Mouse (Mus musculus): ENCODE results near the gene Ephb6. TPM values are rescaled to one million over a fixed set of nuclear protein-coding genes. Genes with fewer than 3 reads are reported as not detected.
"Not testable (repeated sequence)": the region's sequence is repeated elsewhere in the genome, so short reads cannot be mapped to it uniquely, and the experiment has no call there.

Gene Ephb6
- polyA plus RNA-seq (2015; fragmentation: Nextera tagmentation; extraction: Ambion mirVana) = 37.7 and 39.4 TPM in 2 replicates

DNA sequence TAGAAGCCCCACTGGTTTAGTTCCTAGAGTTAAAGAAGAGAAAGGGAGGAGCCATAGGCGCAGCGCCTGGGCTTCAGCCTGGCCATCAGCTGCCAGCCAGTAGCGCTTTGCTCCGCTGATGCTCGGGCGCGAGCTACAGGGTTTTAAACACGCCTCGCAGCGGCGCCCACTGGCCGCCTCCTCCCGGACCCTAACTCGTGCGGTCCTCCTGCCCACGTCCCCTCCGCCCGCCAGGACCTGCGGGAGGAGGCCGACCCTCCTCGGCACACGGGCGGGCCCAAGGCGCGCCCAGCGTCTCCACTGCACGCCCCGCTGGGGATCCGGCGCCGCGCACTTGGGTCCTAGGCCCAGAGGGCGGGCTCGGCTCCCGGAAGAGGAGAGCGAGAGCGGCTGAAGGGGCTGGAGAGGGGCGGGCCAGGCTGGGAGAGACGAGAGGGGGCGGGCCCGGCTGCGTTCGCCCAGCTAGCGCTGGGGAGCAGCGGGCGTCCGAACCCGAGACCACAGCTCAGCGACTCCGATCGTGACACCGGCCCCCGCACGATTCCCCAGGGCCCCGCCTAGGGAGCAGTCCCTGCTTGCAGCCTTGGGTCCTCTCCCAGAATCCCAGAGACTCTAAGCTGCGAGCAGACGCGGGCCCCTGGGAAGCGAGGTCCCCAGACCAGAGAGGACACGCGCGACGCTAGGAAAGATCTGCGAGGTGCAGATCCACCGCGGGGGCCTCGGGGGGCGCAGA lies at the start of gene Ephb6:
Ephb6 (plus strand) TSS at position 422 of the 733 bp plus-strand sequence.
- Histone ChIP-seq H3K36me3 (ENCODE audit: control insufficient read depth, insufficient read depth) (no peaks in the 10 kb centered on the region), H3K27ac (ENCODE audit: low read length) (peak within 1 kb of the TSS; percentile 95), H3K4me1 (replicated peaks; ENCODE audit: control insufficient read depth, insufficient read depth, low read length) (peaks cover 18% of the 10 kb centered on the region), H3K4me2 (ENCODE audit: low read length) (peak within 1 kb of the TSS; percentile 69), H3K27me3 (replicated peaks; ENCODE audit: control insufficient read depth, insufficient read depth, low read length) (no peaks in the 10 kb centered on the region), H3K9ac (replicated peaks; ENCODE audit: low read depth, low read length) (peak within 1 kb of the TSS; percentile 88), H3K9me3 (ENCODE audit: control insufficient read depth, low read length) (no peaks in the 10 kb centered on the region), H3K4me3 (replicated peaks; ENCODE audit: low read length) (peak within 1 kb of the TSS; percentile 86)
- WGBS = under 1% methylated on average over 68 of the region's 68 CpGs
- peak; percentile 92 for ATAC-seq

DNA sequence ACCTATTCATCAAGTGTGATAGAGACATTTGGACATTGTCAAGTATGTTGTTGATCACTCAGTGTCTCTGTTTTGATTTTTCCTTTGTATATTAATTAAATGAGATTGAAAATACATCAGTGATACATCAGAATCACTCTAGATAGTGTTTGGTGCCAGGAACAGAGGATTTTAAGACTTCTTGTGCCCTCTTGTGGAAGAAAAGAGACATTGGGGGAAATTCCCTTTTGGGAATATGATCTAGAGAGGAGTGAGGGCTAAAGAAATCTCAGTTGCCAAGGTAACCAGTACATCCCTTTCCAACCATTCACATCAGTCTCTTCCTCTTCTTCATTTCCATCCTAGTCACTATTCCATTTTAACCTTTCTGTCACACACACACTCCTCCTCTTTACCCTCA lies 48.9 kb upstream of the Ephb6 start:
- Histone ChIP-seq H3K9me3 (ENCODE audit: control insufficient read depth, low read length) (no peaks in the 10 kb centered on the region), H3K27me3 (replicated peaks; ENCODE audit: control insufficient read depth, insufficient read depth, low read length) (no peaks in the 10 kb centered on the region), H3K4me1 (replicated peaks; ENCODE audit: control insufficient read depth, insufficient read depth, low read length) (no peaks in the 10 kb centered on the region), H3K27ac (ENCODE audit: low read length) (no peak overlapping the region), H3K4me2 (ENCODE audit: low read length) (no peak overlapping the region), H3K9ac (replicated peaks; ENCODE audit: low read depth, low read length) (no peak overlapping the region), H3K36me3 (ENCODE audit: control insufficient read depth, insufficient read depth) (no peaks in the 10 kb centered on the region), H3K4me3 (replicated peaks; ENCODE audit: low read length) (no peak overlapping the region)
- ATAC-seq = peak; percentile 73

DNA sequence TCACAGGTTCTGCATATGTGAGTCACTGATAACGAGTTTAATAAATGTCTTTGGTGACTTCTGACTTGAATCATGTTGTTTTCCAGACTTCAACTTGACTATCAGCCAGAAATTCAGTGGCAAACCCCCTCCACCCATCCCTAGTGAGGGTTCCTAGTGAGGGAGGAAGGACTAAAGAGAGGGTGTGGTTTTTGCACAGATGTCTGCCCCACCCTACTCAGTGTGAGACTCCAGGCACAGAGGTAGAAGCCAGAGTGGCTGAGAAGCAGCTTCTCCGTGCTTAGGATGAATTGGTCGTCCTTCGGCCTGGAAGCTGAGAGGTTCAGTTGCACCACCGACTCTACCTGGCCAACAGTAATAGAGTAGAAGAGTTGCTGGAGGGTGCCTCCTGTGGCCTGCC lies 47.8 kb upstream of the Ephb6 start:
- Histone ChIP-seq H3K9ac (replicated peaks; ENCODE audit: low read depth, low read length) (no peak overlapping the region), H3K4me1 (replicated peaks; ENCODE audit: control insufficient read depth, insufficient read depth, low read length) (no peaks in the 10 kb centered on the region), H3K36me3 (ENCODE audit: control insufficient read depth, insufficient read depth) (no peaks in the 10 kb centered on the region), H3K9me3 (ENCODE audit: control insufficient read depth, low read length) (no peaks in the 10 kb centered on the region), H3K27ac (ENCODE audit: low read length) (no peak overlapping the region), H3K4me3 (replicated peaks; ENCODE audit: low read length) (no peak overlapping the region), H3K27me3 (replicated peaks; ENCODE audit: control insufficient read depth, insufficient read depth, low read length) (no peaks in the 10 kb centered on the region), H3K4me2 (ENCODE audit: low read length) (no peak overlapping the region)
- ATAC-seq = no peak
- 85% methylated on average over 5 of the region's 5 CpGs for WGBS

DNA sequence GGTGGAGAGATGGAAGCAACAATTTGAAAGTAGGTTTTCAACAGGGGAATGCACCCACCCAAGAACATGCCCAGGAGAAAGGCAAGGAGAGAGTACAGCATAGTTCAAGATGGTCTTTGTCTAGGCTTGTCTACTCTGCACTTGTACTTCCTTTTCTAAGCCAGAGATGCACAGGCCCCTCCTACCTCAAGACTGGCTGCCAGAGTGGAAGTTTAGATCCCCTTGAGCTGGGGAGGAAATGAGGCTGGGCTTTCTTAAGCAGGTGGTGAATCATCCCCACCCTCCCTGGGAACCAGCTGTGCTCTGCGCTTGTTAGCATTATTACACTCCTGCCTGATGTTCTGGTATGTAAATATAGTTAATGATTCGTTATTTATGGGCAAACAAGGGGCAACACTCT lies 47.0 kb upstream of the Ephb6 start:
- H3K4me2 ChIP-seq (ENCODE audit: low read length) = no peak overlapping the region
- H3K27me3 ChIP-seq (replicated peaks; ENCODE audit: control insufficient read depth, insufficient read depth, low read length) = no peaks in the 10 kb centered on the region
- 71% methylated on average over 2 of the region's 2 CpGs for WGBS
- no peak overlapping the region for H3K27ac ChIP-seq (ENCODE audit: low read length)
- H3K4me1 ChIP-seq (replicated peaks; ENCODE audit: control insufficient read depth, insufficient read depth, low read length) = no peaks in the 10 kb centered on the region
- H3K4me3 ChIP-seq (replicated peaks; ENCODE audit: low read length) = no peak overlapping the region
- H3K36me3 ChIP-seq (ENCODE audit: control insufficient read depth, insufficient read depth) = no peaks in the 10 kb centered on the region
- H3K9ac ChIP-seq (replicated peaks; ENCODE audit: low read depth, low read length) = no peak overlapping the region
- H3K9me3 ChIP-seq (ENCODE audit: control insufficient read depth, low read length) = no peaks in the 10 kb centered on the region
- no peak for ATAC-seq

DNA sequence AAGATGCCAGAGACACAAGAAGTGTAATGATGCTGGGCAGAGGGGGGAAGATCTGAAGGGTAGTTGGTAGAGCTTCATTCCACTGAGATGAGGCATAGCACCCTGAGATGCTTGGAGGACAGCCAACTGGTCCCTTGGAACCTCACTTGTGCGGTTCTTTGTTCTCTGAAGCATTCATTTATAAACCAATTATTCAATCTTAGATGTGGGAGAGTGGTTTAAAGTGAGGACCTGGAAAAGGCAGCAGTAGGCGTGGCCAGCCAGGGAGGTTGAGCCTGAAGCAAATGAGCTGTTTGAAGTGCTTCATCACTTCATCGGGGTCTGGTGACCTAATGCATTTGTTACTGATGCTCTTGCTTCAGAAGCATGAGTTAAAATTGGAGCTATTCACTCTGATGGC lies 46.0 kb upstream of the Ephb6 start:
- H3K27me3 ChIP-seq (replicated peaks; ENCODE audit: control insufficient read depth, insufficient read depth, low read length) = no peaks in the 10 kb centered on the region
- H3K9me3 ChIP-seq (ENCODE audit: control insufficient read depth, low read length) = no peaks in the 10 kb centered on the region
- no peak overlapping the region for H3K9ac ChIP-seq (replicated peaks; ENCODE audit: low read depth, low read length)
- no peak overlapping the region for H3K4me3 ChIP-seq (replicated peaks; ENCODE audit: low read length)
- H3K4me2 ChIP-seq (ENCODE audit: low read length) = no peak overlapping the region
- no peaks in the 10 kb centered on the region for H3K4me1 ChIP-seq (replicated peaks; ENCODE audit: control insufficient read depth, insufficient read depth, low read length)
- WGBS = 25% methylated on average over 3 of the region's 3 CpGs
- no peak for ATAC-seq
- H3K36me3 ChIP-seq (ENCODE audit: control insufficient read depth, insufficient read depth) = no peaks in the 10 kb centered on the region
- H3K27ac ChIP-seq (ENCODE audit: low read length) = no peak overlapping the region

DNA sequence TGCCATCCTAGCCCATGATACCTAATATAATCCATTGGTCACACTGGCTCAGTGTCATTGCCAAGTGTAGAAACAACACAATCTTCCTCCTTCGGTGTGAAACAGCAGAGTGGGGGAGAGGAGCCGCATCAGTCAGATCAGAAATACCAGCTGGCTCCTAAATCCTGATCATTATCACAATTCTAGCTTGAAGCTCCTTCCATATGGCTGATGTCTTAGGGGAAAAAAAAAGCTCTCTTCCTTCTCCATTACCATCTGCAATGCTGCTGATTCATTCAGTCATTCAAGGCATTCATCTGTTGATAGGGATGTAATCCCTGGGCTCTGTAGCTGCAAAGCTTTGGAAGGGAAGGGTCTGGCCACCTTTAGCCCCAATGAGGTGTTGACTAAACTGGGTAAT lies 45.0 kb upstream of the Ephb6 start:
- 59% methylated on average over 2 of the region's 2 CpGs for WGBS
- Histone ChIP-seq H3K27ac (ENCODE audit: low read length) (no peak overlapping the region), H3K9ac (replicated peaks; ENCODE audit: low read depth, low read length) (no peak overlapping the region), H3K4me1 (replicated peaks; ENCODE audit: control insufficient read depth, insufficient read depth, low read length) (no peaks in the 10 kb centered on the region), H3K36me3 (ENCODE audit: control insufficient read depth, insufficient read depth) (no peaks in the 10 kb centered on the region), H3K27me3 (replicated peaks; ENCODE audit: control insufficient read depth, insufficient read depth, low read length) (no peaks in the 10 kb centered on the region), H3K4me2 (ENCODE audit: low read length) (no peak overlapping the region), H3K4me3 (replicated peaks; ENCODE audit: low read length) (no peak overlapping the region), H3K9me3 (ENCODE audit: control insufficient read depth, low read length) (no peaks in the 10 kb centered on the region)
- no peak; the same call in 1 of the 2 replicates for ATAC-seq

DNA sequence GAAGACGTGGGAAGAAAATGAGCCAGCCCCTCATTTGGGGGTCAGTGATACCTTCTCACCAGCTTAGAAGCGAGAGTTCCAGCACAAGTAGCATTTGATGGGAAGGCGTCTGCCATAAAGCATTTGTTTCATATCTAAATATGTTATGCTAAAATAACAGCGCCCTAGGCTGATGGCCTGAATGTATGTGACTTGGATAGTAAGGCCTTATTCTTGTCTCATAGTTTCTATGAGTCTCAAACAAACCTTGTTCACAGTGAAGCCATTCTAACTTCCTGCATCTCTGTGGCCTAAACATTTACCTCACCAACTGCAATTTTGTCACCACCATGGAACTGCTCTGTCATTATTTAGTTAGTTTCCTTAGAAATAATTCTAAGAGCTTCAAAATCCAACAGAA lies 42.7 kb upstream of the Ephb6 start:
- Histone ChIP-seq H3K4me2 (ENCODE audit: low read length) (peak overlapping the region; percentile 22), H3K9me3 (ENCODE audit: control insufficient read depth, low read length) (no peaks in the 10 kb centered on the region), H3K4me1 (replicated peaks; ENCODE audit: control insufficient read depth, insufficient read depth, low read length) (no peaks in the 10 kb centered on the region), H3K27ac (ENCODE audit: low read length) (no peak overlapping the region), H3K36me3 (ENCODE audit: control insufficient read depth, insufficient read depth) (no peaks in the 10 kb centered on the region), H3K9ac (replicated peaks; ENCODE audit: low read depth, low read length) (no peak overlapping the region), H3K4me3 (replicated peaks; ENCODE audit: low read length) (peak overlapping the region; percentile 36), H3K27me3 (replicated peaks; ENCODE audit: control insufficient read depth, insufficient read depth, low read length) (no peaks in the 10 kb centered on the region)
- 91% methylated on average over 4 of the region's 4 CpGs for WGBS
- ATAC-seq = peak; percentile 37; the same call in 1 of the 2 replicates

DNA sequence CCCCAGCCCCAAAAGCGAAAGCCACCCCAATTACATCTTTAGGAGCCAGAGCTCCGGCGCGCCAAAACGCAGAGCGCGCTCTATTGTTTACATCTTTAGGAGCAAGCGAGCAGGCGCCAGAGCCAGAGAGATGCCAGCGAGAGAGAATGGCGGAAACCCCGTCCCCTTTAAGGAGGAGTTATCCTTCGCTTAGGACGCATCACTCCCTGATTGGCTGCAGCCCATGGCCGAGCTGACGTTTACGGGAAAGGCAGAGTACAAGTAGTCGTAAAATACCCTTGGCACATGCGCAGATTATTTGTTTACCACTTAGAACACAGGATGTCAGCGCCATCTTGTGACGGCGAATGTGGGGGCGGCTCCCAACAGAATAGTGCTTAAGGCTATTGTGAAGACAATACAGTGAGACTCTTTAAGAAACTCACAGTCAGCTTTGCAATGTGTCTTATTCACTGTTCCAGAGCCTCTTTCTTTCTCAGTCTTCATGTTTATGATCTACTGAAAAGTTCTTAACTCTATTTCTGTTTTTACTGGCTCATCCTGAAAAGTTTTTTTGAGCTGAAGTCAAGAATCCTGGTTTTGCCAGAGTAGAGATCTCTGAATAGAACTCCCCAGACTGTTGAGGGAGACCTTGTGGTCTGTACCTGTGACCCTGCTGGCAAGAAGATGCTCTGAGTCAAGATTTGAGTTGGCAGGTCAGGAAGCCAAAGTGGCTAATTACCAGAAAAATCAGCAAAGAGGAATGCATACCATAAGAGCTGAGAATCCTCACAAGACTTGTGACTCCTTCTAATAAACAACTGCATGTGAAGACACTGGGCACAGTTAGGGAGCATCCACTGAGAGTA lies 42.0 kb upstream of the Ephb6 start:
- H3K9me3 ChIP-seq (ENCODE audit: control insufficient read depth, low read length); H3K27me3 ChIP-seq (replicated peaks; ENCODE audit: control insufficient read depth, insufficient read depth, low read length); H3K27ac ChIP-seq (ENCODE audit: low read length); H3K4me1 ChIP-seq (replicated peaks; ENCODE audit: control insufficient read depth, insufficient read depth, low read length); H3K4me2 ChIP-seq (ENCODE audit: low read length); H3K36me3 ChIP-seq (ENCODE audit: control insufficient read depth, insufficient read depth); H3K9ac ChIP-seq (replicated peaks; ENCODE audit: low read depth, low read length): not testable (repeated sequence)
- WGBS = 36% methylated on average over 4 of the region's 23 CpGs
- peak overlapping the region; percentile 36 for H3K4me3 ChIP-seq (replicated peaks; ENCODE audit: low read length)
- peak; percentile 70 for ATAC-seq

DNA sequence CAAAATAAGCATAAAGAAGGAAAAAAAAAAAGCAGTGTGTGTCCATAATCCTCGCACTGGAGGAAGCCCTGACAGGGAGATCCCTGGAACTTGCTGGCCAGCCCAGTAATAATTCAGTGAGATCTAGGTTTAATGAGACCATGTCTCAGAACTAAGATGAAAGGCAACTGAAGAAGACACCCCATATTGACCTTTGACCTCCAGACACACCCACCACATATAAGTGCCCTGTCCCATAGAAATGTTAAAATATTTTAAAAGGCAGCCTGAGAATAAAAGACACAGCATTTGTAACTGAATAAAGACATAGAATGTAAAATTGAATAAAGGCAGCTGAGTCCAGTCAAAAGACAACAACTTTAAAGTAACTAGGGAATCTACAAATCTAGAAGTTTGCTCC lies 40.0 kb upstream of the Ephb6 start:
- WGBS = 87% methylated on average over 1 of the region's 1 CpGs
- H3K36me3 ChIP-seq (ENCODE audit: control insufficient read depth, insufficient read depth) = no peaks in the 10 kb centered on the region
- H3K27ac ChIP-seq (ENCODE audit: low read length) = no peak overlapping the region
- no peak for ATAC-seq
- H3K4me2 ChIP-seq (ENCODE audit: low read length) = no peak overlapping the region
- no peaks in the 10 kb centered on the region for H3K27me3 ChIP-seq (replicated peaks; ENCODE audit: control insufficient read depth, insufficient read depth, low read length)
- H3K9ac ChIP-seq (replicated peaks; ENCODE audit: low read depth, low read length) = no peak overlapping the region
- H3K4me3 ChIP-seq (replicated peaks; ENCODE audit: low read length) = no peak overlapping the region
- H3K9me3 ChIP-seq (ENCODE audit: control insufficient read depth, low read length) = no peaks in the 10 kb centered on the region
- no peaks in the 10 kb centered on the region for H3K4me1 ChIP-seq (replicated peaks; ENCODE audit: control insufficient read depth, insufficient read depth, low read length)
